Mouse (Mus musculus): ENCODE data around the gene Cenpl.

Cenpl gene

GRCm38 (mm10) chr1:161041261-161042020, 29.1 kb upstream of the Cenpl start:
- peak; percentile 25 for DNase-seq (ENCODE audit: low read depth, low spot score)

GRCm38 (mm10) chr1:161046972-161047371, 23.5 kb upstream of the Cenpl start:
- DNase-seq (ENCODE audit: low read depth, low spot score): no peak

- DNase-seq (ENCODE audit: low read depth, low spot score): no peak
Measured at GRCm38 (mm10) chr1:161057164-161057563, 13.3 kb upstream of the Cenpl start.

- no peak for DNase-seq (ENCODE audit: low read depth, low spot score)
Measured at GRCm38 (mm10) chr1:161063351-161063750, 7.2 kb upstream of the Cenpl start.

GRCm38 (mm10) chr1:161071272-161071620, 733 bp downstream of the Cenpl start:
- peak; percentile 46 for DNase-seq (ENCODE audit: low read depth, low spot score)

GRCm38 (mm10) chr1:161076238-161076637, 5.7 kb downstream of the Cenpl start:
- peak; percentile 27 for DNase-seq (ENCODE audit: low read depth, low spot score)

- no peak for DNase-seq (ENCODE audit: low read depth, low spot score)
Measured at GRCm38 (mm10) chr1:161077243-161077642, 6.7 kb downstream of the Cenpl start.

GRCm38 (mm10) chr1:161099721-161100405, 29.4 kb downstream of the Cenpl start:
- DNase-seq (ENCODE audit: low read depth, low spot score): no peak

GRCm38 (mm10) chr1:161103842-161104241, 33.3 kb downstream of the Cenpl start:
- no peak for DNase-seq (ENCODE audit: low read depth, low spot score)

- DNase-seq (ENCODE audit: low read depth, low spot score): no peak
Measured at GRCm38 (mm10) chr1:161109216-161109615, 38.7 kb downstream of the Cenpl start.

- DNase-seq (ENCODE audit: low read depth, low spot score): no peak
Measured at GRCm38 (mm10) chr1:161114591-161114990, 44.1 kb downstream of the Cenpl start.

GRCm38 (mm10) chr1:161122661-161123418, 52.3 kb downstream of the Cenpl start:
- no peak for DNase-seq (ENCODE audit: low read depth, low spot score)

GRCm38 (mm10) chr1:161126461-161126860, 55.9 kb downstream of the Cenpl start:
- DNase-seq (ENCODE audit: low read depth, low spot score): no peak

GRCm38 (mm10) chr1:161130726-161131664, 60.5 kb downstream of the Cenpl start, which contains the start of gene Klhl20:
TSS of gene Klhl20 (minus strand) at chr1:161131511.
- peak; percentile 97 for DNase-seq (ENCODE audit: low read depth, low spot score)

Data from A20 (cell line).